Mouse (Mus musculus): Measurements from ENCODE around the gene Tfb1m. TPM values are rescaled to one million over a fixed set of nuclear protein-coding genes. Genes with fewer than 3 reads are reported as not detected.

Tfb1m gene
- polyA plus RNA-seq (2012; rRNA removed) = 5.9 and 7.3 TPM in 2 replicates

DNA sequence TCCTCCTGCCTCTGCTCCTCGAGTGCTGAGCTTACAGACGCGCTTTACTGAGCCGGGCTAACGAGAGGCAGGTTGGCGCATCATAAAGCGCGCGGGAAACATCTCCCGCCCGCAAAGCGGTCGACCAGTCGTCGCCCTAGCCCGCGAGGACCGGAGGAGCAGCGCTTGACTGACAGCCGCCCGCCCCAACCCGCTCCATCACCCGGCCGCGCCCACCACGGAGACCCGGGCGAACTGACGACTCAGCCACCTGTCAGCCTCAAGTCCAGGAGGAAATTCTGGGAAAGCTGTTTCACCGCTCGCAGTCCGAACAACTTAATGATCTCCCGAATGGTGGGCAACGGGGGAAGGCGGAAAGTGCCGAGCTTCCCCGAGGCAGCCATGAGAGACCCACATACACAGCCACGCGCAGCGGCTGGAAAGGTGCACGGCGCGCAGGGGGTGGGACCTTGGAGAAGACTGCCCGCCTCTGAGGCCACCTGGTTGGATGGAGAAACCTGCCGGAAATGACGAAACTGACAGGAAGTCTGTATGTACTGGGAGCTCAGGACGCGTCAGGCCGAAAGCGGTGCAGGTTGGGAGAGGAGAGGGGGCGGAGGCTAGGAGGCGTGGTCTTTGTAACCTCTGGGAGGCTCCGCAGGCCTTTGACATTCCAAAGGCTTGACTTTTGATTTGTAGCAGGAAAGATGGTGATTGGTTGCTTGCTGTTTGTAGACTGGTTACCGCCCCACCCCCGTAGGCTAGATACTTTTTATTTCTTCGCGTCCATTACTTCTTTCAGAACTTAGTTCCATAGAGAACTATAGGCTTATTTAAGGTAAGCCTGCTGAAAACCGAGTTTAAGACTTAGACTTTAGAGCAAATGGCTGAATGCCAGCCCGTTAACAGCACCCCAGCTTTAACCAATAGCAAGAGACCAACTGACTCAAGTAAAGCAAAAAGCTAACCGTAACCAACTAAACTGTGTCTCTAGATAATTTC lies at the start of gene Tfb1m:
Gene Tfb1m, minus strand, starts transcription at position 451 of the 981 bp plus-strand sequence.
- peak; percentile 98 for DNase-seq (ENCODE audit: extremely low spot score in 1 of 2, low spot score in 1 of 2)

DNA sequence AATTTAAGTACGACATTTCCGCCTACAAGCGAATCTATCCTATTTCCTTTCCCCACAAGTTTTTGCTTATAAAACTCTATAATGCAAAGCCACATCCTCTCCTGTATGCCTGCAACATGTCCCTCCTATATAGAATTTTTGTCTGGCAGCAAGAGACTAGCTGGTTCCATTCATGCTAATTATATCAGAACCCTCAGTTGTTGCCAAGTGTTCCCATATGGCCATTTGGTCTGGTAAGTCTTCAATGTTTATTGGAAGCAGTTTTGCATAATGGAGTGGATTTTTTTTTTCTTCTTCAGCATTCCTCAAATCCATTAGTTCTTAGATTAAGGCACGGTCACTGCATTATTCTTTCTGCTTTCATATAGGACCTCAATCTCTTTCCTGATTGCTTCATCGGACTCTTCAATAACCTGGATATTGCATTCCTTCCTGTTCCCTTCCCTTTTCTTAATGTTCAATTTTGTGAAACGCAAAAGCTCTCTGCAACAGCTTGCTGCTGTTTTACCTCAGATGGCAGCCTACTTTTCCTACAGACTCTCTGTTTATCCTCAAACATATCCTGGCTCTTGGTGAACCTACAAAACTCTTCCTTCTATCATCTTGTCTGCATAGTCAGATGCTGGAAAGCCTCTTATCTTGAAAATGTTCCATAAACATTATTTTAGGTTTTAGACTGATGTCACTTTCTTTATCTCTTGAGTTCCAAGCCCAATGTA lies 45.5 kb upstream of the Tfb1m start:
- peak; percentile 12 to 55 for DNase-seq (ENCODE audit: extremely low spot score in 1 of 2, low spot score in 1 of 2)

DNA sequence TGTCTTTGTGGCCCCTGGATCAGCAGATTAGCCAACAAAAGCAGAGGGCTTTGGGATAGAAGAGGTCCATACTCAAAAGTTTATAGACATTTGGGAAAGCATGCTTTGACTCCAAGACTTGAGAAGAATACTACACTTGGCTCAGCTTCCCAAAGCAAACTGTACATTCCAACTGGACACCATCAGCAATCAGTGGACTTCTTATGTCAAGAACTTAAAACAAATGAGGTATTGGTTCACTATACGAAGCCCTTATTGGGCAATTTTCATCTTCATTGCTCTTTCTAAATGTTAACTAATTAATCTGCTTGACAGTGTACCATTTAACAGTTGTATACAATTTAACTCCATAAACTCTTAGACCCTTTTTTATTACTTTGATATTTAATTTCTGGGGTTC lies 40.8 kb upstream of the Tfb1m start:
- DNase-seq (ENCODE audit: extremely low spot score in 1 of 2, low spot score in 1 of 2) = no peak

DNA sequence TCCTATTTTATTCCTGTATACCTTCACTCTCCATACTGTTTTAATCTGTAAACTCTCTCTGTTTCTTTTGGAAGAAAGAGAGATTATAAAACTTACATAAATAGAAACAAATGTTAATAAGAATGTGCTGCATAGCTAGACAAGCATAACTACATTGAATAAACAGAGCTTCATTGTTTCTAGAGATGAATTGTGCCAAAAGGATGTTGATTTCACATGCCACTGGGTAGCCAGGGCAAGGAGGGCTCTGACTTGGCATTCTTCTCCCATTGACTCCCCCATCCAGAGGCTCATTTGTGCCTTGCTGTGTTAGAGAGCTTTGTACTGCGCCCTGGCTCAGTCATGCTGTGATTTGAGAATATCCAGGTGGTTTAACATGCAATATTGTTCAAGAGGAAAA lies 40.3 kb upstream of the Tfb1m start:
- DNase-seq (ENCODE audit: extremely low spot score in 1 of 2, low spot score in 1 of 2) = no peak

DNA sequence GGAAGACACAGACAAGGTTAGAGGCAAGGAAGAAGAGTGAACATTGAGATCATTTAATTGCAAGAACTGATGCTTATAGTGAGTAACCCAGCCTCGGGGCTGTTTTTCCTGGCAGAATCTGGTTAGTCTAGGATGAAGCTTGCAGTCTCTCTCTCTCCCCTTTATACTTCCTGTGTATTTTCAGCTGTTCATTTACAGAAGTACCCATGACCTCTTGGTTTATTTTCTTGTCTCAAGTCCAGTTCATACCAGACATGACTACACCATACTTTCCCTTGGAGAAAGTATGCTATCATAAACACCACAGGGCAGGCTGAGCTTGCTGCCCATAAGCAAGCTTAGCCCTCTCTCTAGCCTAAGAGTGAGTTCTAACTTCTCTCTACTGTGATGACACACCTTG lies 39.5 kb upstream of the Tfb1m start:
- no peak for DNase-seq (ENCODE audit: extremely low spot score in 1 of 2, low spot score in 1 of 2)

DNA sequence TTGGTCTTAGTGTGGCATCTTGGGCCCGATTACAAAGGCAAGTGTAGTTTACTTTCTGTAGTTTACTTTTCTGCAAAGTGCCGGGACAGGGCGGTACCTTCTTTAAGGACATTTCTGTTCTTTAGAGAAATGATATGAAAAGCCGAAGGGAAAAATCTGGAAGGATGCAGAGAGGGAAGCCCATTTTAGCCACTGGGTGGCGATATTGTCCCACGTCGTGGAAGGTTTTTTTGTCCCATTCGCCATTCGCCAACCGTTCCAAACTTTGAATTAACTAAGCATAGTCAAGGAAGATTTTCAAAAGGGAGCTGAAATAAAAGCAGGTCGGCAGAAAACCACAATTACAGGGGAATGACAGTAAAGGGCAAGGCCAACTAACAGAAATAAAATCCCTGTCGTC lies 13.3 kb upstream of the Tfb1m start:
- DNase-seq (ENCODE audit: extremely low spot score in 1 of 2, low spot score in 1 of 2) = peak; percentile 27 to 90

DNA sequence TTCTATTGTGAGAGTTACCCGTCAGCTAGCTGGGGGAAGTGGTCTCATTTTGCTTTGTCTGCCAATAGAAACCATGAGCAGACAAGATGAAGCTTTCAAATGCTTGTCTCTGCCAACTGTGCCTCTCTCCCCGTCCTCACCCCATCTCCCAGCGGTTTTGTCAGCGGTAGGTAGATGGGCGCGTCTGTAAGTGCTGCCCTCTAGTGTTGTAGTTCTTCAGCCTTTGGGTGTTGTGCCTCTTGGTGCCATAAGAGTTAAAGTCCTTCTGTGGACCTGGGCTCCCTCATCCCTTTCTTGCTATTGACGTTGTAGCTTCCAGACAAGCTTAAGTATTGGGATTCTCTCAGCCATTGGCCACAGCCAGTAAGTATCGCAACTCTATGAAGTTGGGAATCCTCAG lies 4.8 kb upstream of the Tfb1m start:
- no peak for DNase-seq (ENCODE audit: extremely low spot score in 1 of 2, low spot score in 1 of 2)

DNA sequence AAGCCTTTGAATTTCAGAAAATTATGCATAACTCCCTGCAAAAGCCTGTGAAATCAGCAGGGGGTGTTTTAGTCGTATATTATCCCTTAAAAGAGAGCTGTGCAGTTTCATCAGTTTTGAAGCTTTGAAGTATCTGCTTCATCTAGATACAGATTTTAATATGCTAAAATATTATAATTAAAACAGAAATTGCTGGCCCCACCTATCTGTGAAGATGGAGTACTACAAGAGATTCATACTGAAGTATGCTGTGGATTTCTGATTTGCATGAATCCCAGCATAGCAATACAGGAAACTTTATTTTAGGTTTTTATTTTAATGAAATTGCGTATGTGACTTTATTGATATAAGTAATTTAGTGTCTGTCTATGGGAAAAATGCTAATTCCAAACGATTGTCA lies 3.0 kb upstream of the Tfb1m start:
- peak in 1 of 2 experiments; percentile 47 for DNase-seq (ENCODE audit: extremely low spot score in 1 of 2, low spot score in 1 of 2)

DNA sequence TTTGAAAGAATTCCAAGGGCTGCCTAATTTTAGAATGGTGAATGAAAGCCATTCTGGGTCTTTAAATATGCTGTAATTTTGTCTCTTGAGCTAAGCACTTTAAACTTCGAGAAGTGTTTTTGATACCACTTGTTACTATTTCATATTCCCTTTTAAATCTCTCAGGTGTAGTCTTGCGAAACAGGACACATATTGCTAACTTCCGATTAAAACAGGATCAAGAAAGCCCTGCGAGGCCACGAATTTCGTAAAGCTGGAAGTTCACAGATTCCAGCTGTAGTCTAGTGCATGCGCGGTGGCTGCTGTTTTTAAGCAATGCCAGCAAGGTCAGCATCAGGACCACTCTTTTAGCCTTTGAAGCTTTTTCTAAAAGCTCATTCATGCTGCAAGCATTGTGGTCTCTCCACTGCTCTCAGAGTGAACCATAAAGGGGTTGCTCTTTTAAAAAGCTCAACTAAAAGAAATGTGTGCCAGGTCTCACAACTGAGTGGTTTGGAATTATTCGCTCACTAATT lies 832 bp upstream of the Tfb1m start:
- DNase-seq (ENCODE audit: extremely low spot score in 1 of 2, low spot score in 1 of 2) = no peak

DNA sequence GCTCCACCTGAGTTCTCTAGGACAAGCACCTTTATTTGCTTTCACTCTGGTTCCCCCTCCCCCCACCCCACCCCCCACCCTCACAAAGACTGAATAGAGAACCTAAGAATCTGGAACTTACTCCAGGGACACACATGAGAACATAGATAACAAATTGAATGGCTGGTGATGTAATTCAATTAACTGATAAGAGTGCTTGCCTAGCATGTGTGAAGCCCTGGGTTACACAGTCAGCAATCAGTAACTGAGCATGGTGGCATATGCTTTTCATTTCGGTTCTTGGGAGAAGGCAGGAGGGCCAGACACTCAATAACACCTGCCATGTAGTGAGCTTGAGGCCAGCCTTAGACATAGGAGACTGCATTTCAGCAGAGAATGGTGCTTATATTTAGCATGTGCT lies 1.3 kb downstream of the Tfb1m start:
- DNase-seq (ENCODE audit: extremely low spot score in 1 of 2, low spot score in 1 of 2) = no peak

DNA sequence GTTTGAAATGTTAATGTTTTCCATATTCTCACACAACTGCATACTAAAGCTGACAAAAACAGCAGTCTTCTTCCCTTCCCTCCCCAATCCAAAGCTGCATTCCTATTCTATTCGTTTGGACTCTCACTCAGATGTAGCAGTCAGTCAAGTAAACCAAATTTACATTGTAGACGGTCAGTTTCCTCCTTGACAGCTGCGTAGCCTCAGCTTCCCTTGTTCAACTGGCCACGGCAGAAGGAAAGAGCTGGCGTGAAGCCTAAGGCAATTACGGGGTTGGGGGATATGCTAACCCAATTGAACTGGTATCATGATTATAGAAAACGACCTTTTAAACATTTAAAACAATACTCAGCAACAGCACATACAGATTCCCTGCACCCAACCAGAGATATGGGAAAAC lies 9.9 kb downstream of the Tfb1m start:
- DNase-seq (ENCODE audit: extremely low spot score in 1 of 2, low spot score in 1 of 2) = no peak

DNA sequence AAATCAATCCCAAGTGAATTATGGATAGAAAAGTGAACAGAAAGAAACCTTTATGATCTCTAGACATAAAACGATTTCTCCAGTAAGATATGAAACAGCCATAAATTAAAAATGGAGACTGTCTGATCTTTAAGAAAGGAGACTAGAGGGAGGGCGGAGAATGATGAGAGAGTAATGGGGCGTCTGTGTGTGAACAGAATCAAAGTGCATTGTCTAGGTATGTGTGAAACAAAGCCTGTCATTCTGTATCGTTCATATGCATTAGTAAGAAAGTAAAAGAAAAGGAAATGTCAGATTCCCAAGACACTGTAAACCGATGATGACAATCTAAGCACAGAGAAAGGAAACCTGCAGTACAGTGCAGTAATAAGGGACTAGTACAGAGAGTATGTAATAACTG lies 16.5 kb downstream of the Tfb1m start:
- no peak for DNase-seq (ENCODE audit: extremely low spot score in 1 of 2, low spot score in 1 of 2)

DNA sequence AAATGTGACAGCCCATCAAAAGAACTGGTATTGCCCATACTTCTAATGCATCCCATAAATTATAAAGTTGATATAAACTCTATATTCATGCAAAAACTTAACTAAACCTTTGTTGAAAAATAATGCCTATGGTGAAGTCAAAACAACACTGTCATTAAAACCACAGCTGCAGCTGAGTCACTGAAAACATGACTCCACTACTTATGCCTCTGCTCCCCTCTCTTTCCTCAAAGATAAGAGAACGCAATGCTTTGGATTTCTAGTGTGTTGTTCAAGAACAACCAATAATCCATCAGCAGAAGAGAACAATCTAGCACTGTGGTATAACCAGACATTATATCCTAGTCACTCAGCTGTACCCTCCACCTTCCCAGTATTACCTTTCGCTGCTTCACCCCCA lies 17.3 kb downstream of the Tfb1m start:
- DNase-seq (ENCODE audit: extremely low spot score in 1 of 2, low spot score in 1 of 2) = no peak

DNA sequence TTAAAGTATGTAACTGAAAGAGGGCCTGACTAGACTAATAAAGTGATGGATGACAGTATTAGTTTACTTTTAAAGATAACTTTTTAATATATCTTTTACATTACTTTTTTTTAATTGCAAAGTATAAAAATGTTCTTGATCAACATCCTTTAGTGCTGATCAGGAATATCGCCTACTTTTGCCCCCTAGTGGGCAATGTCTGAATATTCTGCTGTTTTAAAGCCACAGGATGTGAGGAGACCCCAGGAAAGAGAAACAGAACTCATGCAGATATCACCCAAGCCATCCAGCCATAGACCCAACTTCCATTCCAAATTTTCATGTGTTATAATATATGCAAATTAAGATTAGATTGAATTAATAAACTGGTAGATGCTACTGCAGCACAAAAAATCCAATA lies 24.2 kb downstream of the Tfb1m start:
- peak in 1 of 2 experiments; percentile 54 for DNase-seq (ENCODE audit: extremely low spot score in 1 of 2, low spot score in 1 of 2)

DNA sequence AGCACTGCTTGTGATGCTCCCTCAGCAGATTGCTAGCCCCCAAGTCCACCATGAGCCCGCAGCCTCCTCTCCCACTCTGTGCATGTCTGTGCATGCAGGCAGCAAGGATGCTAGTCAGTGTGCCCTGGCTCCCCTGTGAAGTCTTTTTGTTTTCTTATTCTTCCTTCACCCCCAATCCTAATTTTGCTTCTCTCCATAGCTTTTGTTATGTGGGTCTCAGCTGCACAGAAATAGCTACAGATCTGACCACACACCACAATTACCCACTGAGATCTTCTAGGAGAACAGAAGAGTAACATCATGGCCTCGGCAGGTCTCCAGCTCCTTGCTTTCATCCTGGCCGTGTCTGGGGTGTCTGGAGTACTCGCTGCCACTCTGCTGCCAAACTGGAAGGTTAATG lies 25.3 kb downstream of the Tfb1m start, which contains the start of gene Cldn20:
Gene Cldn20, plus strand, starts transcription at position 301 of the 400 bp plus-strand sequence.
- DNase-seq (ENCODE audit: extremely low spot score in 1 of 2, low spot score in 1 of 2) = no peak

DNA sequence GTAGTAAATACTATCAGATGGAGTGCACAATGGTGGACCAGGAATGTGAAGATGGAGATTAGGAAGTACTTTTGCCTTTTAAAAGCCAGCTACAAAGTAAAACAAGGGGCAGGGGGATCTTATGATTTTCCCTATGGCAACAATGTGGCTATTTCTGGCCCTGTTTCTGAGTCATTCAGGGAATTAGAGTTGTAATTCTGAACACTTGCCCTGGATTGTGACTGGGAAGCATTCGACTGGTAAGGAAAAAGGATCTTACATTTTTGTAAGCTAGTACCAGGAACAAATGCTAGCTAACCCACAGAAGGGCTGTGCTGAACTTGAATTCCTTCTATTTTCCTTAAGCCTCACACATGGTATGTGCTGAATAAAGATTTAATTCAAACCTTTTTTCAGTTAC lies 25.9 kb downstream of the Tfb1m start:
- DNase-seq (ENCODE audit: extremely low spot score in 1 of 2, low spot score in 1 of 2) = no peak

DNA sequence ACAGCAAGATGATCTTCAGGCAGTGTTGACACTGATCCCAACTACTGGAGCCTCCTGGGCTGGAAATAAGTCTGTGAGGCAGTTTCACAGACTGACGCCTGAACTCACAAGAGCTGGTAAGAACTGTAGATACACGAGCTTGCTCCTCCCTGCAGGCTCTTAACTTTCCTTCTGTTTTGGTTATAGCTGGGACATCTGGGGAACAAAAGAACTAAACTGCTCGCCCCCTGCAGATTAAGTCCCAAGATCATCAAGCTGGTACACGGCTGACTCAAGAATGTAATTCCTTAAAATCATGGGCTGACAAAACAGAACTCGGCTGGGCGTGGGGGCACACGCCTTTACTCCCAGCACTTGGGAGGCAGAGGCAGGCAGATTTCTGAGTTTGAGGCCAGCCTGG lies 27.0 kb downstream of the Tfb1m start:
- no peak for DNase-seq (ENCODE audit: extremely low spot score in 1 of 2, low spot score in 1 of 2)

DNA sequence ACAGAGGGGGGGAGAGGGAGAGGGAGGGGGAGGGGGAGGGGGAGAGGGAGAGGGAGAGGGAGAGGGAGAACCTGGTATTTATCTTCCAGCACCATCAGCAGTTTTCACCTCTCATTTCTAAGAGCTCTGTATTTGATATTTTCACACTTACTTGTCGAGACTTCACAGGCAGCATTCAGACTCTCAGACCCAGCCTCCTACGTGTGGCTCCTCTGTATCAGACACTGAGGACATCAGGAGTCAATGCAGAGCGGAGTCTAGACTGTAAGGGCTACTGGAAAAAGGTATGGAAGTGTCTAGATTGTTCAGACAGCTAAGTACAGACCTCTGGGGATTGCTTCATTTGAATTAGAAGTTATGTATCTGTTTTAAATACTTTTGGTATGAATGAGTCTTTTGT lies 28.1 kb downstream of the Tfb1m start:
- DNase-seq (ENCODE audit: extremely low spot score in 1 of 2, low spot score in 1 of 2) = no peak

DNA sequence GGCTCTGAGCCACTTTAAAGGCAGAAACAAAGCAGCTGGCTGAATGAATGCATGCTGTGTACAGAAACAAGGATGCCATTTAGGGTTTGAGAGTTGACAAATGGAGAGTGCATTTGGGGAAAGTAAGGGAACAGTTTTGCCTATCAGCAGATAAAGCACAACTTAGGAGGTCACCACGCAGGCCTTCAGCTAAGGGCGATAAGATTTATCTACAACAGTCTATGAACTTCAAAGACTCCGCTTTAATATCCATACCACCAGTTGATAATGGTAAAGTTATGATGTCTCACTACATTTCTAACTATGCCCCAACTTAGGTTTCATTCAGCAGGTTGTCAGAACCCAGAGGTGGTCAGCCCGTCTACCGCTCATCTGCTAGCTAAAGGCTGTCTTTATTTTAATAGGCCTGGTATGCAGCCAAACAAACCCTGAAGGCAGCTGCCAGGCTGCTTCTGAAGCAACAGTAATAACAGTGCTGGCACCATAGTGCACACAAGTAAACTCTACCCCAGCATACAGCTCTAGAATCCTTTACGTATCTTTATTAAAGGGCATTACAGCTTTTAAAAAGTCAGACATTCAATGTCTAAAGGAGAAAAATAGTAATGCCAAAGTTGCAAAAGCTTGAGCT lies 29.6 kb downstream of the Tfb1m start:
- no peak for DNase-seq (ENCODE audit: extremely low spot score in 1 of 2, low spot score in 1 of 2)

DNA sequence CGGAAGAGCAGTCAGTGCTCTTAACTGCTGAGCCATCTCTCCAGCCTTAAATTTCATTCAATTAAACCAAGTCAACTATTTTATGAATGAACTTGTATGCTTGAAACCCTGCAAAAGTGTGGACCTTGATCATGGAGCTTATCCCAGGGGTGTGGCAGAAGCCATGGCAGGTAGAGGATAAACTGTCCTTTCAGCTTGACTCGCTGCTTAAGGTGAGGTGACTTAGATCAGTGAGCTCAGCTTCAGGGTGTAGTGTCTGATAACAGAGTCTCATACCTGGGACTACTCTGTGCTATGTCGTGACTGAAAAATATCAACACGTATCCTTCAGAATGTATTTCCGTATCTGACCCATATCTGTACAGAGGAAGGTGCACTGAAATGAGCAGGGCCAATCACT lies 37.2 kb downstream of the Tfb1m start:
- DNase-seq (ENCODE audit: extremely low spot score in 1 of 2, low spot score in 1 of 2) = no peak

DNA sequence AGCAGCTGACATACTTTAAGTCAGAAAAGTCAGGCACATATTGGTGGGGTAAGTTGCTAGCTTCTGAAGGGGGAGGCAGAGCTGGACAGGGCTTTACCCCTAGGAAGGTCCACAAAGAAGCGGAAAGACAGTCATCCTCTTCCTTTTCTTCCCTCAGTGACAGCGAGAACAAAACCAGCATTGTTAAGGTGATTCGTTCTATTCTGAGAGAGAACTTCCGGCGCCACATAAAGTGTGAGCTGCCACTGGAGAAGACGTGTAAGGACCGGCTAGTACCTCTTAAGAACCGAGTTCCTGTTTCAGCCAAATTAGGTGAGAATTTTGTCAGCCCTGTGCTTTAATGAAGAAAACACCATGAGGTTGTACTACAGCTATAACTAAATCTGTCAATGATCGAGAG lies 41.2 kb downstream of the Tfb1m start:
- DNase-seq (ENCODE audit: extremely low spot score in 1 of 2, low spot score in 1 of 2) = no peak

All from frontal cortex, adult 2 months (tissue).